Mouse (Mus musculus) cerebellum, postnatal 4 days (tissue): ENCODE measurements around the gene Wasl.
A peak's percentile ranks its signal among the peaks of the same experiment; 100 is the strongest.

Experiments used
- DNase-seq, 2 experiments: peaks; one replicate each; pipeline ENCODE4 v3.0.0; 2022; ENCODE audit warnings: low spot score in 2 of 2, mixed read lengths in 1 of 2

The Wasl gene

DNA sequence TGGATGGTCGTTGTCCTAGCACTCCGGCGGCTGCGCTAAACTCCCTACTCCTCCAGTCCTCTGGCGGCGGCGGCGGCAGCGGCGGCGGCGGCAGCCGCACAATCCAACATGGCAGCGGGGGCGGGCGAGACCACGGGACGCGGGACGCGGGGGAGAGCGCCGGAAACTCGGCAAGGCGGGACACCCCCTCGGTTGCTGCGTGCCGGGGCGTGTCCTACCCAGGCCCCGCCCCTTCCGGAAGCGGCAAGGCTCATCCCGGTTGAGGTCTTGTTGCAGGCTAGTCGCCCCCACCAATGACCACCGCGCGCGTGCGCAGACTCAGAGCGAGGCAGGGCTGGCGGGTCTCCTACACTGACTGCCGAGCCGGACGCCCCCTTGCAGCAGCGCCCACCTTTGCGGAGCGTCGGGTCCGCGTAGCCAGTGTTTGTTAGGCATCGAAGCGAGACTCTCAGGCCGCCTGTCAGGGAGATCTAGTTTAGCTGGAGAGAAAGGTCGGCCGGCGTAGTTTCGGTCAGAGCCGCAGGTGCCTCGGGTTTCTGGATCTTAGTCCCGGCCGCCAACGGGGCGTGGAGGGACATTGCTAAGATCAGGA lies at the start of gene Wasl:
Wasl (minus strand) TSS at position 143 of the 592 bp plus-strand sequence.
- DNase-seq = peak; percentile 97 to 99

DNA sequence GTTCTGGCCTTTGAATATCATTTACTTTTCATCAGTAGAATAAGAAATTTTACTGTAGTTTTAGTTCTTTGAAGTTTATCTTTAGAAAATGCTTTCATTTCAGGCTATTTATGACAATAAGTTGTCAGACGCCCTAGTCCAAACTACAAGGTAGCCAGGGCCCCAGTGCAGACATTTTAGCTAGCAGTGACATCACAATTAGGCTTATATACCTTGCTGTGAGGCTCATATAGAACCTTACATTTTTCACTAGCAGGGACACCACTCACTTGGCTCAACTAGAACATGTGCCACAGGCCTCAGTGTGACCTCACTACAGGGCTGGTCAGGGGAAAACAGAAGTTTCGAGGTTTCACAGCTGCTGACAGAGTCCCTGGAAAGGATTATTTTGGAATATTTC lies 42.7 kb upstream of the Wasl start:
- no peak for DNase-seq

DNA sequence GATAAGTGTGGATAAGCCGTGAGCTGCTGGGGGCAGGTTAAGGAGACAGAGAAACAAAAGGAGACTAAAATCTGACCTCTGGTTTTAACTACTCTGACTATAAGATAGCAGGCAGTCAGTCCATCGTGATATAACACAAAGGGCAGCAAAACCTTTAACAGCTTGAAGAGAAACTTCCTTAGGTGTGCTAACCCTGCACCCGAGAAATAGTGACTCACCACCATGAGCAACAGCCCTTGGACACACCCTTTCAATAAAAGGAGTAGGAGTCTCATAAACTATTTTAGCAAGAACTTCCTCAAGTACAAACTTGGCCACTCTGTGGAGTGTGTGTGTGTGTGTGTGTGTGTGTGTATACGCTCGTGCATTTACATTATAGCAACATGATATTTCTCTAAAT lies 42.3 kb upstream of the Wasl start:
- DNase-seq = no peak

DNA sequence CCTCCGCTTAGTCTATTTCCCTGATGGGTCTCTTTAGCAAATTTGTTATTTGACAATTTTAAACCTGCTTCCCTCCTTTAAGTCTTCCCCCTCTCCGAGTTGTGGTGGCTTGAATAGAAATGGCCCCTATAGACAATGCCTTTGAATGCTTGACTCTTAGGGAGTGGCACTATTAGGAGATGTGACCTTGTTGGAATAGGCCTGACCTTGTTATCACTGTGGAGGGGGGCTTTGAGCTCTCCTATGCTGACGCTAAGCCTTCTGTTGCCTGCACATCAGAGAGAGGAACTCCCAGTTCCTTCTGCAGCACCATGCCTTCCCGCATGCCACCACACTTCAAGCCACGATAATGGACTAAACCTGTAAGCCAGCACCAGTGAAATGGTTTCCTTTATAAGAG lies 32.4 kb upstream of the Wasl start:
- DNase-seq = no peak

DNA sequence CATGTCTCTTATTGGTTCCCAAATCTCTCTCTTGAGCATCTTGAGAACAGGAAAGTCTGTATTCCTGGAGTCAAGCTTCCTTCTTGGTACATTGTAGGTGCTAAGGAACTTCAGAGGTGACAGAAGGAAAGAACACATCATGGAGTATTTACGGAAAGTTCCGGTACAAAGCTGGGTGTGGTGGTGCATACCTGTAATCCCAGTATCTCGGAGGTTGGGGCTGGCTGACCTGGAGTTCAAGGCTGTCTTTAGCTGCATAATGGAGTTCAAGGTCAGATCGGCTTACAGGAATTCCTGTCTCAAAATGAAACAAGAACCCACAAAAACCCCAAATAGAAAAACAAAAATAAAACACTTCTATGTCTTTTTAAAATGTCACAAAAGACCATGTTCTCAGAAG lies 31.3 kb upstream of the Wasl start:
- no peak for DNase-seq

DNA sequence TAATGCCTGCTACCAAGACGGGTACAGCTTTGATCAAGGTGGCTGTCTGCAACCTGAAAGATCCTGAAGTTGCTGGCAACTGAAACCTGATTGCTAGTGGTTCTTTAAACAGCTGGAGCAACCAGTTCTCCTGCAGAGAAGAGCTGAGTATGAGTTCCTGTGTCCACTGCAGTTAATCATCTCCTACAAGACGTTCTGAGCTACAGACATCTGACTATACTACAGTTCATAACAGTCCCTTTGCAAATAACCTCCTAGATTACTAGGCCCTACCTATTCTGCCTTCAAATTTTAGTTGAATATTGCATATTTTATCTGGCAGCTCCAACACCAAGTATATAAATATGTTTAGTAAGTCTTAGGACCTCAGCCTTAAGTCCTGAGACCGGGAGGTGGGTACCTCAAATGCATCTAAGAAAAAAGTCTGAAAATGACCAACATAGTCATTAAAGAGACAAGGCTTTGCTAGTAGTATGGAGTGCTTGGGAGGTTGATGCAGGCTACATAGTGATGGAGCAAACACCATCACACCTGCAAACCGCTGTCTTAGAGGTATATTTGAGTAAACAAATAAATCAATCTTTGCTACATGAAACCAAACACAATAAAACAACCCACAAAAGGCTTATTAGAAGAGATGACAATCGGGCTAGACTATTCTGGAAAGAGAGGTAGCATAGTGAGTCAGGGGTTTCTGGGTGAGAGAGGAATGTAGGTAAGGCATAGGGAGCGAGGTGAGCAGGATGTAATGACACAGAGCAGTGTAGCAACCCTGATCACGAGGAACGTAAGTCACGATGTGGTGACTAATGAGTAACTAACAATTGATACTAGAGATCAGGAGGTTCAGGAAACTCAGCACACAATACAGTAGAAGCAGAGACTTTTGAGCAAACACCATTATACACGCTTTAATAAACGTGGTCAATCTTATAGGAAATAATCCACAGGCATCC lies 29.9 kb upstream of the Wasl start:
- no peak for DNase-seq

DNA sequence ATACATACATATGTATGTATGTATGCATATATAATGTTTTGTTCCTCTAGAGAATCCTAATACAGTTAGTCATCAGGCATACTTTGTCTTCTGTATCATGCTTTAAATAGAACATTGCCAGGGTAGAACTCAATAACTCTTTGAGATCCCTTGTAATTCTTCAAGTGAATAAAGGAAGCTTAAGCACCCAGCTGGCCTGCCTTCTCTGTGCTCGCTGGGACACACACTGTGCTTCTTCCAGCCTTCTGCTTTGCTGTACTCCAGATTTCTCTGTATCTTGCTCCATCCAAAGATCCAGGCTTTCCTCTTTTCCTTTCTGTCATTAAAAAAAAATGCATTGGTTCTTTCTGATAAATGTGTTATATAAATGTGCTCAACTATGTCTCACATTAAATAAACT lies 23.1 kb upstream of the Wasl start:
- DNase-seq = no peak

DNA sequence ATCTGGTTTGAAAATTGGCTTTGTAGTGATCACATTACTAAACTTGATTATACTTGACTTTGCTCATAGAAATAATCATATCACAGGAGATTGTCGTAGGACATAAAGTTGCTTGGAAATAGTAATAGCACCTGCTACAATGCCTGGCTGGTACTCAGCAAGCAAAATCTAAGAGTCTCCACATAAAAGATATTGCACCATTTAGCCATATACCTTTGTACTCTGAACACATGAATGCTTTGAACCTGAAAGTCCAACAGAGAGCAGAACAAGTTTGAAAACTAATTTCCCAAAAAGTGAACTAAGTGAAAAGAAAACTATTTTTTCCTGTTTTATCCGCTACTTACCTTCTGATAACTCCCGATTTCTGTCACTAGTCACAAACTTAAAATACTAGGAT lies 18.3 kb upstream of the Wasl start:
- DNase-seq = no peak

DNA sequence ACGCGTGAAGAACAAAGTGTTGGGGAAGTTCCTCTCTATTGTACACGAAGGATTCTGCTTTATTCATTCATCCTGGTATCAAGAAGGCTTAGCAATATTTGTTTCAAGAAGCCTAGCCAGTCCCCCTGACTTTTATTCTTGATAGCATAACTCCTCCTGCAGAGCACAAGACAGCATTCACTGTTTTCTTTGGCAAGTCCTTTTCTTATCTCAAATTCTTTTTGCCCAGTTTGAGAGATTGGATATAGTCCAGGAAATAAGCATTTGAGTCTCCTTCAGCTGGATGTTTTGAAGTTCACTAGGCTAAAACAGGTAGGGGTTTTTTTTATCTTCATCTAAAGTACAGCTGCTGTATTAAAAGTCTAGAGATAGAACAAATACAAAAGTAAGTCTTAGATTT lies 3.0 kb upstream of the Wasl start:
- DNase-seq = no peak

DNA sequence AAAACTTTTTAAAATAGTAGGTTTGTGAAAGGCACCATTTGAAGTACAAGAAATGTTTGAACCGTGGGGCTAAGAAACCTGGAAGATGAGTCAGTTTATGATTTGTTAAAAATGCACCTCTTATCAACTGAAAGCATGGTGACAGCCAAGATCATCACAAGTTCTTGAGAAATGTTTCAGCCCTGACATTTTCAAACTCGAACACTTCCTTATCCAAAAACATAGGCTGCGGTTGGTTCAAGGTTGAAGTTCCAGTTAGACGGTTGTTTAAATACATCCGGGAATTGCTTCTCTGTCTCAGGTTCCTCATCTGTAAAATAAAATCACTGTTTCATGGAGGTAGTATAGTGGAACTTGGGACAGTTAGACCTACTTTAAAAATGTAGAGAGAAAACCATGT lies 1.4 kb upstream of the Wasl start:
- DNase-seq = no peak

DNA sequence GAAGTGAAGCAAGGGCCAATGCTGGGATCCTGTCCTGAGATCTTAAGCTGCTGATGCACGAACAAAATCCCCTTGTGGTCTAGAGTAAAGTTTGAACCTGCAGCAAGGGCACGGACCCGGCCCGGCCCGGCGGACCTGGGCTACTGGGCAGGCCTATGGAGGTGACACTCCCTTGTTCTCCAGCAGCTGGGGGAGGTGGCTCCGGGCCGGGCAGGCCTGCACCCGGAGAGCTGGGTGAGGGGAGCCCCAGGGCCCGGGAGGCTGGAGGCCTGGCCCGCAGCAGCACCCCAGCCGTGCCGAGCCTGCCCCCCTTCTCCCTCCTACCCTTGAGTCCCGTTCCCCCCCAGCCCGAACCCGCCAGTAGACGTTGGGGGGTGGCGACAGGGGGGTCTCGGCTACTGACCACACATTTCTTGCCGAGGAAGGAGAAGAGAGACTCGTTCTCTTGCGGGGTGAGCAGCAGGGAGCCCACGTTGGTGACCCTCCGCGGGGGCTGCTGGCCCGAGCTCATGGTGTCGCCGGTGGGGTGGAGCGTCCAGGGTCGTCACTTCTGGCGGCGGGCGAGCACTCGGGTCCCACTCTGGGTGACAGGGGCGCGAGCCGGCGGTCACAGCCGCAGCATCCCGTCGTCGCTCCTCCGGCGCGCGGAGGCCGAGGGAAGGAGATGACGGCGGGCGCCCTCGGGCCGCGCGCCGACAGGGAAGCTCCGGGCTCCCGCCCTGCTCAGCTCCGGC lies 509 bp downstream of the Wasl start:
- peak; percentile 23 to 32 for DNase-seq

DNA sequence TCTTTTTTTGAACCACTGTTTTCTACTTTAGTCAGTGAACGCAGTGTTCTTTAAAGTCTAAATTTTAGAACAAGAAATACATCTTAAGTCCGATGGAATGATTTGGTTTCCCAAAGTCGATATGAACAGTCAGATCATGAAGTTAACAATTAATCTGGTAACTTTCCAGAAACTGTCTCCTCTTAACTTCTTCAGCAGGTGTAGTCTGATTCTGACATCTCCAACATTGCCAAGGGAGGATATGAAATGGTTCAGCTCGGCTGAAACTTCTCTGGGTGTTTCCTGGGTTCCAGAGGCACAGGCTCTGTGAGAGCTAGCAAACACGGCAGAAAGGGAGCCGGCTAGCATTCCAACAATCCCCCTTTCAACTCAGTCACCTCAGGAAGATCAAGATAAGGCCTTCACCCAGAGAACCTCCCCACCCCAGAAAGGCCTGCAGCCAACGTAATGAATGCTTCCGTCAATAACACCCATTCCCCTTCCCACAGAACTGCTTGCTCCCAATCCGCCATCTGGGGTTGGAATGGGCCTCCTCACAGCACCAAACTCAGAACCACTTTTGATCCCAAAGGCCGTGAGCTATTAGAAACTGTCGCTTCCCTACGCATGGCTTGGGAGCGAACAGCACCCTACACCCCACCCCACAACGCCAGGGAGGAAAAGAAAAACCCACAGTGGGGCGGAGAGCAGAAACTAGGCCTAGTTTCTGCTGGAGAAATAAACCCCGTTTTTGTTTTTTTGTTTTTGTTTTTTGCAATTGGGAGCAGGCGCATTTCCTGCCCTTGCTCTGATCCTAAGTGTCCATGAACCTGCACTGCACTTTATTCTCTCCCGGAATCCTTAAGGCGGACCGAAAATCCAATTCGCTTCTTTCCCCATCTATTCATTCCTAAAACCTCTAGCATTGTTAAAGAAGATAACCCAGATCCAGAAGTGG lies 1.3 kb downstream of the Wasl start:
- peak in 1 of 2 experiments; percentile 1 for DNase-seq

DNA sequence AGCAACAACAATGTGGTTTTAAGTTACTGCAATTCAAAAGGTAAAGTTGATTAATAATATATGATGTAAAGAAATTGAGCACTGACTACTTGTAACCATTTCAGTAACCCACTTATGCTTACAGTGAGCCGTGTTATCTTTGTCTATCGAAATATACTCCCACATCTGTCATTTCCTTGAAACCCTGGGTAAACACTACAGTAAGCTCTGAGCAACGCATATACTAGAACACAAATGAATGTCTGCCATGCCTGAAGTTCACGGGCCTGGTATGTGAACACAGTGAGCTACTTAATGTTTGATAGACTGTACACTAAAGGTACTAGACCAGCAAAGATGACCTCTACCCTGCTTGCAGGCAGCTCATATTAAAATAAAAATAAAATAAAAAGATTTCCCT lies 2.3 kb downstream of the Wasl start:
- no peak for DNase-seq

DNA sequence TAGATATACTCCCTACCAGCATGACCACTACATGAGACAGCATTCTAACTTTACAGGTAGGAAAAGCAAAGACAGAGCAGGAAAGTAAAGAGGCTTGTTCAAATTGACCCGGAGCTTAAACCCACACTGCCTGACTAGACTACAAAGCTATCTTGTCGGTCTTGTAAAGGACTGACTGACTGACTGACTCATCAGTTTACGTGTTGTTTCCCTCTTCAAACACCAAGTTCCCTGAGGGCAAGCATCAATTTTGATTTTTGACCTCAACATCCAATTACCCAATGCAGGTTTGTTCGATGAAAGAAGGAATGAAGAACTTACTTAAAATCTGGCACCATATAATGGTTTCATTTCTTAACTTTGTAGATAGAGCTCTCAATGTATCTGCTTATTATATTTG lies 2.9 kb downstream of the Wasl start:
- no peak for DNase-seq

DNA sequence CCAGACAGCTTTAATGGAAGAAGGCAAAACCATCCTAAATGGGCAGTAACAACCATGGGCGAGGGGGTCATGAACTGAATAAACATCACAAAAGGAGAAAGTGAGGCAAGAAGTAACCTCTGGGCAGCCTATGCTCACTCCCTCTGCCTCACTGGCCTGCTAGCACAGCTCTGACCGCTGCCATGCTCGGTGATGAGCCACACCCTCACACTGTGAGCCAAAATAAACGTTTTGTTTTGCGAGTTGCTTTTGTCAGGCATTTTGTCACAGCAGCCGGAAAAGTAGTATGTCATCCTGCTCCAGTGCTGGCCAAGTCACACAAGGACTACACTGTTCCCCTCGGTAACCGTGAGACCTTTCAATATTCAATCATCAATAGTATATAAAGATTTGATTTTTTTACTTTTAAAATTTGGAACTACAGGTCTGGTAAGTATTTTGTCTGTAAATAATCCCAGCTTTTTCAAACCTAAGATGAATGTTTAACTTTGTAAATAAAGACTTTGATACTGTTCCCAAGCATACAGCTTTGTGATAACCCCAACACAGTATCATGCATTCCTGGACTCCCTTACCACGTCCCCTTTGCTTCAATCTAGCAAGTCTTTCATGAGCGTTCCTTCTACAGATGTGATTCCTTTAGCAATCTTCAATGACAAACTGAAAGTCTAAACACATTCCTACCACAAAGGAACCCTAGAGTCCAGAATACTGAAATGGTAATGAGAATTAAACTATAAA lies 7.0 kb downstream of the Wasl start:
- DNase-seq = no peak

DNA sequence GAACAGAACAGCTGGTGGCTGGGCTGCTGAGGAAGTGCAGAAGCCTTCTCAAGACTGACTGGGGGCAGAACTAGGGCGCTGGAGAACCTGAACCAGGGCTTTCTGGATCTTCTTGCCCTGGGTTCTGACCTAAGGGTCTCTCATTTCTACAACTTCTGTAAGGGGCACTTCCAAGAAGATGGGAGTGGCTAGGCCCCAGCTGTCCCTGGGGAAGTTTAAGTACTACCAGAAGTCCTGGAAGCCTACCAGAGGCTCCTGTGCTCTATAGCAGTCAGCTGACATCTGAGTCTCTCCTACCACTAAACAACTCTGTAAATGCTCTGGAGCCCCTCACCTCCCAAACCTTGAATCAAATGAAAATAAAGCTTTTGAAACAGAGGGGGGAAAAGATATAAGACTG lies 8.7 kb downstream of the Wasl start:
- DNase-seq = no peak

DNA sequence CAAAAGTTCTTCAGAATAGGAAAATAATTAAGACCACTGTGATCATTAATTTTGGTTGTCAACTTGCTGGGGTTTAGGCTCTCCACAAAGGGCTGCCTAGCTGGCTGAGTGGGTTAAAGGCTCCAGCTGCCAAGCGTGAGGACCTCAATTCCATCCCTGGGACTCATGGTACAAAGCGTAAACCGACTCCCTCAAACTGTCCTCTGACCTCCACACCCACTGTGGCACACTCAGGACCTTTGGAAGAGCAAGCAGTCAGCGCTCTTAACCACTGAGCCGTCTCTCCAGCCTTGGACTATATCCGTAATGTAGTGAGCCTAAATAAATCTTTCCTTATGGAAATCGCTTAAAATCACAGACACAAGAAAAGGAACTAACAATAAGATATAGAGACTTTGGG lies 13.3 kb downstream of the Wasl start:
- no peak for DNase-seq

DNA sequence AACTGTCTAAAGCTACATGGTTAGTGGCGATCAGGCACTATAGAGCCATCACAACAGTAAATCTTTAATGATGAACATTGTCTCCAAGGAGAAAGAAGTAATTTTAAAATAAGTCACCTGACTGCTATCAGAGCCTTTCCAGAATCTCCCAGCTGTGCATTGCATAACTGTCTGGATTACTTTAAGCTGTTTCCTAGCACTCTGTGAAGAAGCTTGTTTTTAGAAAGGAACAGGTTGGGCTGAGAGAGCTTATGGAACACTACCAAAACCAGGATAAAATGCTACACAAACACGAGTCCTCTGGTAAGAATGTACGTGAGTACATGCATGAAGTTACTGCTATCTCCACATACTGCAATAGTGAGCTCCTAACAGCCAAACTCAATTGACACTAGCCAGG lies 14.1 kb downstream of the Wasl start:
- DNase-seq = no peak

DNA sequence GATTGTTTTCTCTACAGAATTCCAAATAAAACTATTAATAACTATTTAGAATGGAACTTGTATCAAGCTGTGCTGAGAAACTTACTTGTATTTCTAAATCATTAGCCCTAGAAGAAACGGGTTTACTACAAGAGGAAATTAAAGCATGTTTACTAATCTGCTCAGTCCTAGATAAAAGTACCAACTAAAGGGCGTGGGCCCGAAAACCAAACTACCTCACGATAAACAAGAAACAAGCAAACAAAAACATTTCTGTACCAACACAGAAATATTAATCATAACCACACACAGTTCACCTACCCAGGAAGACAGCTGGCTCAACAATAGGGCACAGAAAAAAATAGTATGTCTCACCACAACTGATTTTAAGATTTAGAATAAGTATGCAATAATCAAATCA lies 16.4 kb downstream of the Wasl start:
- DNase-seq = no peak

DNA sequence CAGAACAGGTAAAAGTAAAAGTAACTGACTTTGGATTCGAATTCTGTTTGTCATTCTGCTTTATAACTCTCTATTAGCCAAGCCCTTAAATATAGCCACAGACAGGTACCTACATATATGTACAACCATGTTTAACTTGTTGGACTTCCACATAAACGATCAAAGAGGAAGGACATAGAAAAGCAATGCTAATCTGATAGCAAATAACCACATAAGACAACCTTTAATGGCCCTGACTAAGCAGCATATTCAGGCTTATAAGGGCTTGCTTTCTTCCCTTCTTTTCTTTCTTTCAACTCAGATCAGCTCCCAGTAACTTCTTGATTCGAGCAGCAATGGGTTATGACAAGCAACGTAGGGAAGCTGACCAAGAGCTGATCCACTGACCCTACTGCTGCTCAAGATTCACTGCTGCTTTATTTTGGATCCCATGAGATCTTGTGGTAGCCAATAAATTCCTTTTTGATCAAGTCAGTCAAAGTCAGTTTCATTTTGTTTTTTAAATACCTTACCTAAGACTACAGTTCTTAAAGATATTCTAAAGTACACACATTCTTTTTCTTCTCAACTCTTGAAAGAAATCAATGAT lies 17.6 kb downstream of the Wasl start:
- DNase-seq = no peak
